Mouse (Mus musculus) Patski (cell line): Measurements from ENCODE around the gene Wnt9a. TPM values are rescaled to one million over a fixed set of nuclear protein-coding genes. Genes with fewer than 3 reads are reported as not detected.

Experiments used
- ATAC-seq: fragments of 100-300 bp; one replicate; pipeline ENCODE4 v1.8.0; 2021
- CTCF ChIA-PET: fragments of 350-600 bp; sonication (Branson Sonifier 250); formaldehyde crosslinking; loops from one replicate; lab custom pipeline; 2022; ENCODE audit warnings: inconsistent platforms; lab: Charles Lee
- POLR2A ChIA-PET: fragments of 350-600 bp; sonication (Branson Sonifier 250); formaldehyde crosslinking; loops from one replicate; lab custom pipeline; 2022; ENCODE audit warnings: antibody characterized with exemption, inconsistent platforms; lab: Charles Lee
- DNase-seq: peaks from one replicate; pipeline ENCODE4 v3.0.0-alpha.2; 2011; ENCODE audit warnings: low read depth, low spot score
- H3K27me3 ChIP-seq: fragments of 371-371 bp; one replicate; pipeline ENCODE4 v1.5.1; 2021
- CTCF ChIP-seq: fragments of 100-300 bp; IDR thresholded peaks from one replicate; pipeline ENCODE4 v1.5.1; 2021
- in situ Hi-C: fragments of 300-500 bp; cut with MboI; formaldehyde crosslinking; loops from 3 replicates; pipeline ENCODE4 v1.11.1; 2018; ENCODE audit warnings: low pct_unique_long_range_greater_than_20kb, mixed read lengths
- polyA plus RNA-seq: library from polyadenylated mRNA; unstranded; gene quantifications from one replicate; pipeline ENCODE4 v1.2.3, GENCODE M21; 2021

Wnt9a gene
- polyA plus RNA-seq, 1 experiment from 2014 or later = 7.5 TPM

- no peak for ATAC-seq
- CTCF ChIA-PET = interaction anchor here (1.3 kb wide), 1 partner anchor 12 kb away, joined by 4 read pairs; no protein-coding TSS in a partner anchor
- no peaks in the 10 kb centered on the region for H3K27me3 ChIP-seq
- DNase-seq = no peak
- POLR2A ChIA-PET = no interaction called here
- in situ Hi-C loops = no loop called here
- no peak for TF ChIP-seq CTCF
These were observed 71.3 kb downstream of the Wnt9a start for GRCm38 (mm10) chr11:59377999-59378398.

- ChIA-PET POLR2A (no interaction called here), CTCF (no interaction called here)
- DNase-seq (no peak), ATAC-seq (no peak)
- in situ Hi-C loops = no loop called here
- no peak for TF ChIP-seq CTCF
- no peaks in the 10 kb centered on the region for H3K27me3 ChIP-seq
These were observed 72.8 kb downstream of the Wnt9a start for GRCm38 (mm10) chr11:59379547-59379946.

Other genes with a start within 250 kb of the Wnt9a start
- 0.06 TPM for gene Obscn, start 170.5 kb upstream of the Wnt9a start, polyA plus RNA-seq
- gene Iba57, start 143.2 kb upstream of the Wnt9a start, polyA plus RNA-seq = 6.8 TPM
- gene Gjc2, start 123.7 kb upstream of the Wnt9a start, polyA plus RNA-seq = 0.13 TPM
- 78.7 TPM for gene Guk1, start 114.7 kb upstream of the Wnt9a start, polyA plus RNA-seq
- gene Mrpl55, start 104.4 kb upstream of the Wnt9a start, polyA plus RNA-seq = 48.6 TPM
- 24.6 TPM for gene 2310033P09Rik, start 98.6 kb upstream of the Wnt9a start, polyA plus RNA-seq
- 522 TPM for gene Arf1, start 78.7 kb upstream of the Wnt9a start, polyA plus RNA-seq
- not detected for gene Wnt3a, start 16.2 kb upstream of the Wnt9a start, polyA plus RNA-seq
- not detected for gene Prss38, start 68.7 kb downstream of the Wnt9a start, polyA plus RNA-seq
- gene Jmjd4, start 143.1 kb downstream of the Wnt9a start, polyA plus RNA-seq = 13.8 TPM
- 142 TPM for gene Snap47, start 144.3 kb downstream of the Wnt9a start, polyA plus RNA-seq
- gene Zfp867, start 165.5 kb downstream of the Wnt9a start, polyA plus RNA-seq = 8.0 TPM
- gene Zkscan17, start 219.8 kb downstream of the Wnt9a start, polyA plus RNA-seq = 32.4 TPM
- 0.03 TPM for gene Nlrp3, start 234.6 kb downstream of the Wnt9a start, polyA plus RNA-seq